Mouse (Mus musculus) urinary bladder, adult 2 months (tissue): ENCODE data around the gene Isg20. TPM values are rescaled to one million over a fixed set of nuclear protein-coding genes. Genes with fewer than 3 reads are reported as not detected.

Experiments used
- DNase-seq: peaks from one replicate; pipeline ENCODE4 v3.0.0; 2022; ENCODE audit warnings: low spot score
- polyA plus RNA-seq: library from polyadenylated mRNA; depleted of rRNA; stranded (reverse); fragments of >200 nt; gene quantifications from 2 replicates; pipeline ENCODE4 v1.2.3, GENCODE M21; 2012; rRNA removed

Isg20 gene
- polyA plus RNA-seq = 41.1 and 42.0 TPM in 2 replicates

DNA sequence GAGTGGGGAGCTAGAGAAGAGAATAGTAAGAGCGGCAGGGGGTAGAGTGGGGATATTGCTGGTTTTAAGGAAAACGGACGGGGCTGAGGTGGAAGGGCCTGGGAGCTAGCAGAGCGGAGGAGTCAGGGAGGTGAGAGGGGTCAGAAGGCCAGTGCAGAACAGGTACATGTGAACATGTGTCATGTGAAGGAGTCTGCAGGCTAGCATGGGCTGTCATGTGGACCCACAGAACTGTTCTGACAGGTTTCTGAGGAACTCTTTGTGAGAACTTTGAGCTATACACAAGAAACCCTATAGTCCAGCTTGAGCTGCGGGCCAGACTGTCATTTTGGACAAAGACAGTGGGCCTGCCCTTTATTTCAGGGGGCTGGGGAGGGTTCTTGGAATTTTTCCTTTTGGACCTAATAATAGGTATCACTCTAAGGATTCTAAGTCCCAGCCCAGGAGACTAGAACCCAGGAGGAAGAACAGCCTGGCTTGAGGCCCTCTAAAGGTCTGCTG is at the start of gene Isg20:
Isg20 (plus strand) TSS at position 451 of the 501 bp plus-strand sequence.
- DNase-seq = no peak

DNA sequence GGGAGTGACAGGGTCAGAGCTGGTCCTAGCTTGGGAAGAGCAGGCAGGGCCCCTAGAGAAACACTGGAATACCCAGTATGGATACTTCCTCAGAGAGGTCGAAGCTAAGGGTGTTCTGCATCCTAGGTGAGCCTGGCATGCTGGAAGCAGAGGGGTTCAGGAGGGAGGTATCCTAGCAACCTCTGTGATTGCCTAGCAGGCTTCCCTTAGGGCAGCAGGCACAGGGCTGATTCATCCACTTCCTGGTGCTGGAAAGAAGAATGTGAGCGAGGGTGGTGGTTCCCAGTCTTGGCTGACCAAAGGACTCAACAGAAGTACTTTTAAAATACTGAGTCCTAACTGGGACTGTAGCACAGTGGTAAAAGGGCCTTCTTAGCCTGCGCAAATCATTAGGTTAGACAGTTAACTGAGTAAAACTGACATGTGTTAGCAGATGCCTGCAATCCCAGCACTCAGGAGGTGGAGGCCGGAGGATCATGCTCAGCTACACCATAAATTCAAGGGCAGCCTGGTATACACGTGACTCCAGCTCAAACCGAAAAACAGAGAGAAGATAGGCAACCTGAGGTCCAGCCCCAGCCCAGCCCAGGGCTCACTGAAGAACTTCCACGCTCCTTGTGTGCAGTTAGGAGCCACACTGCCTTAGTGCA is 49.3 kb upstream of the Isg20 start:
- no peak for DNase-seq

GRCm38 (mm10) chr7:78864446-78864802 is 48.8 kb upstream of the Isg20 start:
- no peak for DNase-seq

DNA sequence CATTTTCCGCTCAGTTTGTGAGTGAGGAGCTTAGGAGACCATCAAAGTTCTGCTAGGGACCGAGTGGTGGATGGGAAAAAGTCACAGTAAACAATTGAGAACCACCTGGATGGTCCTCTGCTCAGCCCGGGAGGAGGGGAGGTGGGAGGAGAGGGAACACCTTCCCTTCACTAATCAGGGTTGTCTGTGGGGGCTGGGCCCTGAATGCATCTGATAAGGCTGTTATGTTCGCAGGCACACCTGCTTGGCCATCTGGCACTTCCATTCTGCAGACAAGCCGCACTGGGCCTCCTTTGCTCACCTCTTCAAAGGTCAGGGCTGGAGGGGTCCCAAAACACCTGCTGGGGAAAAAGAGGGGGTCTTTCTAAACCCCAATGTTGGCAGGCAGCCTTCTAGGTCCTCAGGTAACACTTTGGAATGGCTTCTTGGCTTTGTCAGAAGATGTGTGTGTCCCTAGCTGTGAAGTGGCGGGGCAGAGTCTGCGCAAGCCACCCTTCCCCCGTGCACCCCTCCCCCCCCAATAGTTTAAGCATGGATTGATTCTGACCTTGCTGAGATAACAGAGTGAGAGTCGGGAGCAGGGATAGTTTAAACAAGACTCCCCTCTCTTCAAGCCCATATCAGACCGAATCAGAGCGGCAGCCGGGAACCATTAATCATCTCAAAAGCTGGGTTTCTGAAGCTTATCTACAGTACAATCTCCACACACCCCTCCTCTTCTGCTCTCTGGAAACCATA is 47.8 kb upstream of the Isg20 start:
- no peak for DNase-seq

- no peak for DNase-seq
Measured at GRCm38 (mm10) chr7:78868731-78869130, 44.5 kb upstream of the Isg20 start.

DNA sequence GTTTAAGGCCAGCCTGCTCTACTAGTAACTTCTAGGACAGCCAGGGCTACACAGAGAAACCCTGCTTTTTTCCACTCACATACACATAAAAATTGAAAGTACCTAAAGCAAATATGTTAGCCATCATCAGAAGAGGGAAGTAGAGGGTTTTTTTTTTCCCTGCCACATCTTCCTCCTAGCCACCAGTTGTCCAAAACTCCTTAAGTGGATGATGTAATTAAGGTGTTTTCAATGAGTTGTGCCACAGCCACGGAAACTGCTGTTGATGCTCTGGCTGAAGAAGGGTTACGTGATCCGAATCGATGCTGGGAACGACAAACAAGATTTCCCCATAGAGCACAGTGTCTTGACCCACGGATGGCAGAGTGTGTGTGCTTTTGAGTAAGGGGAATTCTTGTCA is 40.9 kb upstream of the Isg20 start:
- DNase-seq = no peak

DNA sequence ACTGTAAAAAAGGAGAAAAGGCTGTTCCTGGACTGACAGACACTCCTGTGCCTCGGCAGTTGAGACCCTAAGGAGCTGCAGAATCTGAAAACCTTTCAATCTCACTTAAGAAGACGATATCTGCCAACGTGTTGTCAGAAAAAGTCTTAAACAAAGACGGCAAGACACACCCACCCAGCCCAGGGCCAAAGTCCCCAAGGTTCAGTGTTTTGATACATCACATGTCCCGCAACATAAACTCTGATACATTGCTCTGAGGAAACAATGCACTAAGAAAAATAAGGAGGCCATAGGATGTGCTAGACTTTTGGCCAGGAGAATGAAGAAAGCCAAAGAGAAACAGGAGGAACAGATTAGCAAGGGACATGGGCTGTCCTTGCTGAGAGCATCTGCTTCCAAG is 40.4 kb upstream of the Isg20 start:
- no peak for DNase-seq

GRCm38 (mm10) chr7:78881607-78882468 is 31.4 kb upstream of the Isg20 start:
- DNase-seq = no peak

GRCm38 (mm10) chr7:78882469-78882837 is 30.8 kb upstream of the Isg20 start:
- DNase-seq = no peak

DNA sequence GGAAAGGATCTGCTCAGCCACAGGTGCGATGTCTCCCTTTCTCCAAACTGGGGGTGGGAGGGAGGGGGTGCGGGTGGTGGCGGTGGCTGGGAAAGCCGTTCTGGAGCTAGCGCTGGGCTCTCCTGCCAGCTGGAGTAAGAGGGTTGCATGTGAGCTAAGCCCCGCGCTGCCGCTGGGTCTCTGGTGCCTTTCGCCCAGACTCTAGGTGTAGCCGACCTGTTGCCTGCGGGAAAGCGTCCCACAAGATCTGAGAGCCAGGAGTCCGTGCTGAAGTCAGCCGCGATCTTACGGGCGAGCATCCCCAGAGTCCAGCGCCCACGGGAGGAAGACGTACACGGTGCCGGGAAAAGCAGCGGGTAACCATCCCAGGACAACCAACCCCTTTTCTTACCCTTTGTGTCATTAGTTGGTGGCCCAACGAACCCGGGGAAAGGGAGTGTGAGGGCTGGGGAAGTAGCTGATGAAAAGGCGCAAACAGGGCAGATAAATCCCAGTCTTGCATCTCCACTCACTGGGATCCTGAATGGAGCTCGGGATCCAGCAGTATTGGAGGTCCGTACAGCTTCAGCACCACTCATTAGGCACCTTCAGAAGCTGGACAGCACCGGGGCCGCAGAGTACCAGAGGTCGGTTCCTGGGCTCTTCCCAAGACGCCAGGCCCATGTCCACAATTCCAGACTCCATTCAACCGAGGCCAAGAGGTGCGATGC is 30.1 kb upstream of the Isg20 start:
- no peak for DNase-seq

GRCm38 (mm10) chr7:78883726-78884060 is 29.5 kb upstream of the Isg20 start:
- no peak for DNase-seq

- DNase-seq = no peak
Measured at GRCm38 (mm10) chr7:78884139-78884538, 29.1 kb upstream of the Isg20 start.

GRCm38 (mm10) chr7:78885404-78885803 is 27.8 kb upstream of the Isg20 start:
- DNase-seq = no peak

DNA sequence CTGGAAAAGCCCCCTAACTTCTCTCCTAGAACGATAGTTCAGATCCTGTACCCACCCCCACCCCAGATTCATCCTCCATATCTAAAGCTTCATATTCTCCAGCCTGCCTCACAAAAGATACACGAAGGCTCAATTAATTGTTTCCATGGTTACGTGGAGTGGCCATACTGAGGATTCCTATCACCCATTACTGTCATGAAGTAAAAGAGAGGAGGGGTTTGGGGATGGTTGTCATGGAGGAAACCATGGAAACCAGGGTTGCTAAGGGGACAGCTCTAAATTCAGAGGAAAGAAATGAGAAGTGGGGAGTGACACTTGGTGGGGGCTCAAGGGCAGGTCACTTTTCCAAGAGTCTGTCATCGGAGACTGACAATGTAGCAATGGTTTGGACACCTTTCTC is 26.7 kb upstream of the Isg20 start:
- no peak for DNase-seq

DNA sequence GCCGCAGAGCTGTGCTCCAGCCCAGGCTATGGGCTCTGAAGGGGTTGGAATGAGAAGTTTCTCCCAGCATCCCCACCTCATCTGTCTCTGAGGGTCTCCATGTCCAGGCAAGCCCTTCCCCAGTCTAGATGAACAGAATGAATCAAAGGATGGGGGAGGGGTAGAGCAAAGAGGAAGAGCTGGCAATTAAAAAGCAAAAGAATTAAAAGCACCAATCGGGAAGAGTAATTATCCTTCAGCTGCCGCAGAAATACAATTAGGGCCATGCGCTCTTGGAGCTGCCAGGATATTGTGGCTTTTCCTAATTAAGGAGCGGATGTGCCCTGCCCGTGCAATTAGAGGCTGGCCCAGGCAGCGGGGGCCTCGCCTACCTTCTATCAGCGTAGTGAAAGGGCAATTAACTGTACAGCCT is 25.8 kb upstream of the Isg20 start:
- no peak for DNase-seq

DNA sequence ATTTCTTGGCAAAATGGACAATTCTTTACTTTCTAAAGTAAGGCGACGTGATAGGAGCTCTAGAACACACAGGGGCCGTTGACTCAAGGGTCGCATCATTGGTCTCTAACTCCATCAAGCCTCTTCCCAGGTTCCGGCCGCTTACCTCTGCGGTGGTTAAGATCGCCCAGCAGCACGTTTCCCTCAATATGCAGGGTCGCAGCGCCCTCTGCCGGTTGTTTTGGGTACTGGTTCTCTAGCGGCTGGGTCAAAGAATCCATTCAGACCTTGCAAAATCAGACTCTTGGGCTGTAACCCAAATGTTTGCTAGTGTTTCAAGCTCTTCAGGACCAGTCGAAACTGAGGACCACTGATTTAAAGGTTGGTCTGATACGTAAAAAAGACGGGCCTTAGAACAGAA is 22.6 kb upstream of the Isg20 start:
- DNase-seq = peak; percentile 82

DNA sequence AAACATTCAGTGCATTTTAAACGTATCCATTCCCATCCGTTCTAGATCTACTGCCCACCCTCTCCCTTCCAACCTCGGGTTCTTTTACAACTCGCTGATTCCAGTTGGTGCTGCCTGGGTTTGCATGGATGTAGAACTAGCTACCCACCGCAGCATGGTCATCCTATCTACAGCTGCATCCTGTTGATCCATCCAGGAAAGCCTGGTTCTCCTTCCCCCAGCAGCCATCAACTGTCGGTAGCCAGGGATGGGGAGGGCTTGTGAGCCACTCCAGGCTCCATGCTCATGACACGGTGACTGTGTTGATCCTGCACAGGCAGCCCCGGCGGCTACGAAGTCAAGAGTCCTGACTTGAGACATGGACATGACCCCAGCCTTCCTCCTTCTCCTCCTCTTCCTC is 19.3 kb upstream of the Isg20 start:
- DNase-seq = no peak

DNA sequence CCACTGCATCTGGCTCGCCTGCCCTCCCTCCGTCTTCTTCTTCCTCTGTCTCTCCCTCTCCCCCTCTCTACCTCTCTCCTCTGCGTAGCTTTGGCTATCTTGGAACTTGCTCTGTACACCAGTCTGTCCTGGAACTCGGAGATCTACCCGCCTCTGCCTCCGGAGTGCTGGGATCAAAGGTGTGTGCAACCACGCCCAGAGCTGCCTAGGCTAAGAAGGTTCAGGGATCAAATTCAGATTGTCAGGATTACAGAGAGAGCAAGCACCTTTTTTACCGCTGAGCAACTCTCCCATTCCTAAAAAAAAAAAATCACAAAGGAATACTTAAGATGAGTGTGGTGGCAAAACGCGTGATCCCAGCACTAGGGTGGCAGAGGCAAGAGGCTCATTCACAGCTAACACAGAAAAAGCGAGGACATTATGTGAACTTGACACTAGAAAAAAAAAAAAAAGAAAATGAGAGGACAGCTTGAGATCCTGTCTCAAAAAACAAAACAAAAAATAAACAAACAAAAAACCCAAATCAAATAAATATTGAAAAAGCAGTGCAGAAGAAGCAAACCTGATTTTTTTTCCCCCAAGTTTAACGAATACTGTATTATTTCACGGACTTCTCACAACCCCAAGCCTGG is 18.1 kb upstream of the Isg20 start:
- no peak for DNase-seq

- peak; percentile 82 for DNase-seq
Measured at GRCm38 (mm10) chr7:78895653-78896333, 17.4 kb upstream of the Isg20 start, which contains the start of gene Aen. Aen (plus strand) TSS chr7:78895854.

DNA sequence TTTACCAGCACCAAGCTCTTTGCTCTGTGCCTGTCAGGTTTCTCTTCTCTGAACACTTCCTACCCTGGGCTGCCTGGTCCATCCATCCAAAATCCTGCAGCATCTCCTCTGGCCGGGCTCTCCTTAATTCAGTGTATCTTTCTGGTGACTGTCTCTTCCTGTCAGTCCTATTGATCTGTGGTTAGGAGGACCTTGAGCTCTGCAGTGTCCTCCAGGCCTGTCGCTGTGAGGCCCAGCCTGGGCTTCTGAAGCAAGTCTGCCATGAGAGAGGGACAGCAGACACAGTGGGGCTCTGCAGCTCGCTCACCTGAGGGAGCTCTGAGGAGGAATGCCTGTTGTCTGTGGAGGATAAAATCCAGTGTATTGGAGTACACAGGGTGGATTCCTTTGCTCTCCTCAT is 15.7 kb upstream of the Isg20 start:
- DNase-seq = no peak
